Mouse (Mus musculus) lung, postnatal 36 days (tissue): ENCODE measurements around the gene Speer3.
"Not testable (repeated sequence)": the region's sequence is repeated elsewhere in the genome, so short reads cannot be mapped to it uniquely, and the experiment has no call there.

Source experiments
- DNase-seq: peaks from one replicate; pipeline ENCODE4 v3.0.0; 2022; ENCODE audit warnings: mixed read lengths

The Speer3 gene

GRCm38 (mm10) chr5:13791319-13791718 is at the start of gene Speer3:
Gene Speer3 (plus strand): TSS chr5:13791619.
- DNase-seq: no peak

- not testable (repeated sequence) for DNase-seq
Measured at GRCm38 (mm10) chr5:13810496-13810895, 19.1 kb downstream of the Speer3 start.

GRCm38 (mm10) chr5:13825108-13825507 is 33.7 kb downstream of the Speer3 start:
- DNase-seq: no peak

- DNase-seq: no peak
Measured at GRCm38 (mm10) chr5:13826708-13827107, 35.3 kb downstream of the Speer3 start.

- no peak for DNase-seq
Measured at GRCm38 (mm10) chr5:13844317-13844716, 52.9 kb downstream of the Speer3 start.
